Mouse (Mus musculus): ENCODE measurements at regions not wholly inside any gene's neighbourhood (a gene's known extent, or its start where the extent isn't known, plus 50 kb on each side); places are given as distances from the start of the nearest gene placed in this dataset.
A peak's percentile ranks its signal among the peaks of the same experiment; 100 is the strongest.
"Not testable (repeated sequence)": the region's sequence is repeated elsewhere in the genome, so short reads cannot be mapped to it uniquely, and the experiment has no call there.

DNA sequence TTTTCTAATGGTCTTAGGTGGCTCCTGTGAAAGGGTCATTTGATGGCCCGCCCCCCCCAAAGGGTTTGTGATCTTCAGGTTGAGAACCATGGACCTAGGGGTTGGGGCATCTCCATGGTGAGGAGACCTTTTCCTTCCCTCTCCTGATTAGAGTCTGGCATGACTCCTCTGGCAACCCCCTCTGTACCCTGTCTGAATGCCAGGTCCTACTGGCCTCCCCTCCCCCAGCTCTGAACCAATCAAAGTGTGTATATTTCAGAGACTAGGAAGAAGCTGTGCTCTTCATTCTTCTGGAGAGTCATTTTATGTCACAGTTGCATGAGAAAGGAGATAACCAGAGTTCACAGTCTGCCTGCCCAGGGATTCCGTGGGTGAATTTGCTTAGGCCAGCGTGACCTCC is 164.8 kb downstream of the Bcl2l11 start:
- no peaks in the 10 kb centered on the region for H3K4me1 ChIP-seq (ENCODE audit: control insufficient read depth, insufficient read depth, low read length)
- H3K36me3 ChIP-seq (ENCODE audit: control insufficient read depth, insufficient read depth, low read length): no peaks in the 10 kb centered on the region
- 88% methylated on average over 3 of the region's 3 CpGs for WGBS
- ATAC-seq (ENCODE audit: low FRiP score, low TSS enrichment): no peak
- H3K27me3 ChIP-seq (ENCODE audit: control insufficient read depth, insufficient read depth, low read length): no peaks in the 10 kb centered on the region
- no peak overlapping the region for H3K4me3 ChIP-seq (ENCODE audit: low read length)
- H3K9me3 ChIP-seq (ENCODE audit: control insufficient read depth, low read length): peaks cover 7% of the 10 kb centered on the region
- H3K4me2 ChIP-seq (replicated peaks; ENCODE audit: low read depth, low read length): no peak overlapping the region
- no peak overlapping the region for H3K9ac ChIP-seq (ENCODE audit: low read depth, low read length)
- H3K27ac ChIP-seq (ENCODE audit: low read depth, low read length): no peak overlapping the region

DNA sequence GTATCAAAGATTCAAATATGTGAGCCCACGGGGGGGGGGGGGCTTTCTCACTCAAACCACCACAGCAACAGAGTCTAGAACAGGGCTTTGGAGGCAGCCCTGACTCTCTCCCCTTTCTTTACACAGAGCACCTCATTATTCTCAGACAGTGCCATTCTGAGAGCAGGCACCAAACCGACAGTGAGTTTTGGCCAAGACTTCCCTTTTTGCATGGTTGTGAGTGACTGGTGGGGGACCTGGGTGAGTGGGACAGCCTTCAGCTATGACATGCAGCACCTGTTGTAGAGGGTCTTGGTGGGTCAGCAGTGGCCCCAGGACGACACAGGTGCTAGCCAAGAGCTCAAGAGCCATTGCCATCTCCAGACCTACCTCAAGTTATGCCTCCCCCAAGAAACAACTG is 168.8 kb downstream of the Bcl2l11 start:
- no peak overlapping the region for H3K4me3 ChIP-seq (ENCODE audit: low read length)
- H3K4me1 ChIP-seq (ENCODE audit: control insufficient read depth, insufficient read depth, low read length): peaks cover 4% of the 10 kb centered on the region; the same call in 1 of the 2 replicates
- no peak for ATAC-seq (ENCODE audit: low FRiP score, low TSS enrichment)
- H3K9me3 ChIP-seq (ENCODE audit: control insufficient read depth, low read length): peaks cover 7% of the 10 kb centered on the region
- no peaks in the 10 kb centered on the region for H3K36me3 ChIP-seq (ENCODE audit: control insufficient read depth, insufficient read depth, low read length)
- no peak overlapping the region for H3K27ac ChIP-seq (ENCODE audit: low read depth, low read length)
- 76% methylated on average over 3 of the region's 3 CpGs for WGBS
- no peak overlapping the region for H3K4me2 ChIP-seq (replicated peaks; ENCODE audit: low read depth, low read length)
- H3K9ac ChIP-seq (ENCODE audit: low read depth, low read length): no peak overlapping the region
- H3K27me3 ChIP-seq (ENCODE audit: control insufficient read depth, insufficient read depth, low read length): no peaks in the 10 kb centered on the region

DNA sequence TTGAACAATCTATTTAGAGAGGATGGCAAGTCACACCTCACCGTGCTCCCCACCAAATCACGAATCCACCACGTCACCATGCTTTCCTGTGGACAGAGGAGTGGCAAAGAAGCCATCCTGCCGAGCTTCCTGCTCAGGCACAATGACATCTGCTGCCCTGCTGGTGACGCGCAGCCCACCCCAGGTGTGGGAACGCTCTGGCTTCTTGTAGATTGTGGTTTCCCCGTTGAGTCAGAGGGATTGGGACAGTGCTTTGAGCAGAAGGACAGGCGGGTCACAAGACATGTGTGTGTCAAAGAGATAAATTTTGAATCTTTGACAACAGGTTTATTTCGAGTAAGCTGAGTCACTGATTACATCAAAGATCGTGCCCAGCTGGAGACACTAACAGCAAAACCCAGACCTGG is 169.2 kb downstream of the Bcl2l11 start:
- no peak overlapping the region for H3K27ac ChIP-seq (ENCODE audit: low read depth, low read length)
- H3K4me1 ChIP-seq (ENCODE audit: control insufficient read depth, insufficient read depth, low read length): peaks cover 4% of the 10 kb centered on the region; the same call in 1 of the 2 replicates
- H3K4me2 ChIP-seq (replicated peaks; ENCODE audit: low read depth, low read length): no peak overlapping the region
- no peak overlapping the region for H3K4me3 ChIP-seq (ENCODE audit: low read length)
- H3K27me3 ChIP-seq (ENCODE audit: control insufficient read depth, insufficient read depth, low read length): no peaks in the 10 kb centered on the region
- ATAC-seq (ENCODE audit: low FRiP score, low TSS enrichment): no peak
- H3K9ac ChIP-seq (ENCODE audit: low read depth, low read length): no peak overlapping the region
- H3K9me3 ChIP-seq (ENCODE audit: control insufficient read depth, low read length): peaks cover 7% of the 10 kb centered on the region
- no peaks in the 10 kb centered on the region for H3K36me3 ChIP-seq (ENCODE audit: control insufficient read depth, insufficient read depth, low read length)
- 77% methylated on average over 11 of the region's 11 CpGs for WGBS

DNA sequence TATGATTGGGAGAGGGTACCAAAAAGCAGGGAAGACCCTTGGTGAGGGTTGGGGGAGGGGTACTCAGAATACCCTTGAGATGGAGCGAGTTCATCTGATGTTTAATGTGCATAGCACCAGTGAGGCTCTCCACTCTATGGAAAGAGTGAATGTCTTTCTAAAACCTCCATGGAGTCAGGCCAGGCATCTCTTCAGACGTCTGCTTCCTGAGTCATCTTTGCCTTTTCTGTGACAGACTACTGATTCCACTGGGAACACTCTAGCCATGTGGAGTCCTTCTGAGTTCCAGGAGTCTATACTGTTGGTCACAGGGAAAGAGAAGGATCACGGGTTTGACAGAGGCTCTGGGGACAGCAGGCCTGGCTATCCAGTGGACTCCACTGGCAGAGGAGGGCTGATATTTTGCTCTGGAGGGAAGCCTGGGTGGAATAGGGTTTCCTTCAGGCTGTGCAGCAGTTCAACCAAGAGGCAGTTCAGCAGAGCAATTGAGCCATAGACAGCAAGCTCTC is 169.9 kb downstream of the Bcl2l11 start:
- peaks cover 4% of the 10 kb centered on the region; the same call in 1 of the 2 replicates for H3K4me1 ChIP-seq (ENCODE audit: control insufficient read depth, insufficient read depth, low read length)
- no peak overlapping the region for H3K4me3 ChIP-seq (ENCODE audit: low read length)
- H3K4me2 ChIP-seq (replicated peaks; ENCODE audit: low read depth, low read length): no peak overlapping the region
- no peak overlapping the region for H3K9ac ChIP-seq (ENCODE audit: low read depth, low read length)
- H3K27ac ChIP-seq (ENCODE audit: low read depth, low read length): no peak overlapping the region
- no peak for ATAC-seq (ENCODE audit: low FRiP score, low TSS enrichment)
- H3K36me3 ChIP-seq (ENCODE audit: control insufficient read depth, insufficient read depth, low read length): no peaks in the 10 kb centered on the region
- WGBS: 61% methylated on average over 3 of the region's 3 CpGs
- H3K9me3 ChIP-seq (ENCODE audit: control insufficient read depth, low read length): peaks cover 7% of the 10 kb centered on the region
- no peaks in the 10 kb centered on the region for H3K27me3 ChIP-seq (ENCODE audit: control insufficient read depth, insufficient read depth, low read length)

DNA sequence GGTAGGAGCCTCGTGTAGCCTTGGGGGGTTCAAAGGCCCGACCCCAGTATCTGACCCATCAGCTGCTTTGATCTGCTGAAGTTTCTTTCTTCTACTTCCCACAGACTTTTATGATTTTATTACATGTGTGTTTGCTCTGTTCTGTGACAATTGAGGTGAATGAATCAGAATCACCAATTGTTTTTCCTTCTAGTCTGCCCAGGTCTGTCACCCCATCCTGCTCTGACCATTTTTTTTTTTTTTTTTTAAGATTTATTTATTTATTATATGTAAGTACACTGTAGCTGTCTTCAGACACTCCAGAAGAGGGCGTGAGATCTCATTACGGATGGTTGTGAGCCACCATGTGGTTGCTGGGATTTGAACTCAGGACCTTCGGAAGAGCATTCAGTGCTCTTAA is 170.6 kb downstream of the Bcl2l11 start:
- not testable (repeated sequence) for H3K9ac ChIP-seq (ENCODE audit: low read depth, low read length); H3K27ac ChIP-seq (ENCODE audit: low read depth, low read length); H3K9me3 ChIP-seq (ENCODE audit: control insufficient read depth, low read length); H3K4me2 ChIP-seq (replicated peaks; ENCODE audit: low read depth, low read length); H3K36me3 ChIP-seq (ENCODE audit: control insufficient read depth, insufficient read depth, low read length); ATAC-seq (ENCODE audit: low FRiP score, low TSS enrichment); H3K4me1 ChIP-seq (ENCODE audit: control insufficient read depth, insufficient read depth, low read length); H3K4me3 ChIP-seq (ENCODE audit: low read length); H3K27me3 ChIP-seq (ENCODE audit: control insufficient read depth, insufficient read depth, low read length)
- WGBS: 56% methylated on average over 5 of the region's 5 CpGs

DNA sequence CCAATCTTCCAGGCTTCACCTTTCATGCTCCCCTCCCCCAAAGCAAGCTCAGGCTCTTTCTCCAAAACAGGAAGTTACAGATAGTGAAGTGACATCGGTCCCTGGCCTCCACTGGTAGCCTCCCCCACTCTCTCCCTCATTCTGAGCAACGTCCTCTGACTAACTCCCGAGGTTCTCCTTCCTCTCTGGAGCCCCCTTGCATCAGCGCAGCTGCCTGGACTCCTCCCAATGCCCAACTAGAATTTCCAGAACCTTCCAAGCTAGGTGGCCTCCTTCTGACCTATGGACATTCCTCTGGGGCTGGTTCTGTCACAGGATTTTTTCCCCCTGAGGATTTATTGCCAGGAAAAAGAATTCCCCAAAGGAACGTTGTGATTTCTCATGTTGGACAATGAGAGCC is 171.1 kb downstream of the Bcl2l11 start:
- Histone ChIP-seq H3K4me2 (replicated peaks; ENCODE audit: low read depth, low read length) (no peak overlapping the region), H3K4me1 (ENCODE audit: control insufficient read depth, insufficient read depth, low read length) (peaks cover 4% of the 10 kb centered on the region), H3K27me3 (ENCODE audit: control insufficient read depth, insufficient read depth, low read length) (no peaks in the 10 kb centered on the region), H3K36me3 (ENCODE audit: control insufficient read depth, insufficient read depth, low read length) (no peaks in the 10 kb centered on the region), H3K9ac (ENCODE audit: low read depth, low read length) (no peak overlapping the region), H3K27ac (ENCODE audit: low read depth, low read length) (no peak overlapping the region), H3K4me3 (ENCODE audit: low read length) (no peak overlapping the region), H3K9me3 (ENCODE audit: control insufficient read depth, low read length) (peaks cover 2% of the 10 kb centered on the region; the same call in 1 of the 2 replicates)
- peak; percentile 37; the same call in 1 of the 2 replicates for ATAC-seq (ENCODE audit: low FRiP score, low TSS enrichment)
- WGBS: 11% methylated on average over 5 of the region's 5 CpGs

DNA sequence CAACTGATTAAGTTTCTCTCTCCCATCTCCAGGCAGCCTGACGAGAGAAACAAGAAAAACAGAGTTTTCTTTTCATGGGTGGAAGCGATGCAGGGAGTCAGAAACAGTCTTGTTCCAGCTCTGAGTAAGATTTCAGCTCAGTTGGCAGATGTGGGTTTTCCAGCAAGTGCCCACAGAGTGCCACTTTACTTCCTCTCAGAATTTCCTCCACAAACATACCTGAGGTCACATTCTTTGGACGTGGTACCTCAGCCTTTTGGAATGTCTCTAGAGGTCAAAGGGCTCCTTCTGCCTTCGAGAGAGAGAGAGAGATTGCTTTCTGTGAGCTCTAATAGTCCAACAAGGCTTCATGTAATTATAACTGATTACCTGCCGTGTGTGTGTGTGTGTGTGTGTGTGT is 172.0 kb downstream of the Bcl2l11 start:
- Histone ChIP-seq H3K9me3 (ENCODE audit: control insufficient read depth, low read length) (no peaks in the 10 kb centered on the region), H3K4me1 (ENCODE audit: control insufficient read depth, insufficient read depth, low read length) (peaks cover 4% of the 10 kb centered on the region), H3K27me3 (ENCODE audit: control insufficient read depth, insufficient read depth, low read length) (no peaks in the 10 kb centered on the region), H3K4me2 (replicated peaks; ENCODE audit: low read depth, low read length) (no peak overlapping the region), H3K36me3 (ENCODE audit: control insufficient read depth, insufficient read depth, low read length) (no peaks in the 10 kb centered on the region), H3K9ac (ENCODE audit: low read depth, low read length) (no peak overlapping the region), H3K27ac (ENCODE audit: low read depth, low read length) (no peak overlapping the region), H3K4me3 (ENCODE audit: low read length) (no peak overlapping the region)
- ATAC-seq (ENCODE audit: low FRiP score, low TSS enrichment): no peak
- 45% methylated on average over 5 of the region's 5 CpGs for WGBS

DNA sequence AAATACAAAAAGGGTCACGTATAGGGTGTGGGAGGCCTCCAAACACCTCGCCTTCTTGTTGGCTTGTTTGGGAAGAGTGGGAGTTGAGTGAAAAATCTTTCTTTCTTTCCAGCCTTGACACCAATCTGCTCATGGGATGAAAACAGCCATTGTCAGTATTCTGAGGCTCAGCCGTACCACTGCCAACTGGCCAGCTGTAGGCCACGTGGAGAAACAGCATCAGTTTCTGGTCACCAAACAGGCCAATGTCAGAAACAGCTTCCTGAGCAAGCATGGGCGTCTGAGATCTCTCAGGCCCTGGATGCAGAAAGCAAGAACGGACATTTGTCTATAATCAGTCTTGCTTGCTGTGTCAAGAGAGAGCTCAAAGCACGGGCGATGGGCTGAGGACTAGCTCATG is 173.2 kb downstream of the Bcl2l11 start:
- H3K9me3 ChIP-seq (ENCODE audit: control insufficient read depth, low read length): no peaks in the 10 kb centered on the region
- H3K4me3 ChIP-seq (ENCODE audit: low read length): no peak overlapping the region
- H3K36me3 ChIP-seq (ENCODE audit: control insufficient read depth, insufficient read depth, low read length): no peaks in the 10 kb centered on the region
- 91% methylated on average over 8 of the region's 8 CpGs for WGBS
- H3K4me1 ChIP-seq (ENCODE audit: control insufficient read depth, insufficient read depth, low read length): peaks cover 4% of the 10 kb centered on the region
- H3K9ac ChIP-seq (ENCODE audit: low read depth, low read length): no peak overlapping the region
- ATAC-seq (ENCODE audit: low FRiP score, low TSS enrichment): no peak
- H3K27ac ChIP-seq (ENCODE audit: low read depth, low read length): no peak overlapping the region
- H3K4me2 ChIP-seq (replicated peaks; ENCODE audit: low read depth, low read length): no peak overlapping the region
- no peaks in the 10 kb centered on the region for H3K27me3 ChIP-seq (ENCODE audit: control insufficient read depth, insufficient read depth, low read length)

DNA sequence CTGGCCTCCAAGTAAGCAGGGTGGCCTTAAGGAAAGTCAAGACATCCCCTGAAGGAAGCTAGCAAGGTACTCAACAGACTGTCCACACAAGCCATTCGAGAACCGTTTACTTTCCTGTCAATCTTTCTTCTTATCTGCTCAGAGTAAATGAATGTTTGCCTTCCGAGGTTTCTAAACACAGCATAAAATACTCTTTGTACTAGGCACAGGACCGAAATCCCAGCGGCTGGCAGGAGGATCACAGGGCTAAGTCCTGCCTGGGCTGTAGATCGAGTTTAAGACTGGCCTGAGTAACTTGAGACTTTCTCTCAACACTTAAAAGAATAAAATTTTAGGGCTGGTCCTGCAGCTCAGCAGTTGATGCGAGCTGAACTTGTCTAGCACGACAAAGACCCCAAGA is 175.9 kb downstream of the Bcl2l11 start:
- ATAC-seq (ENCODE audit: low FRiP score, low TSS enrichment): no peak
- no peak overlapping the region for H3K27ac ChIP-seq (ENCODE audit: low read depth, low read length)
- 8% methylated on average over 8 of the region's 8 CpGs for WGBS
- no peak overlapping the region for H3K4me2 ChIP-seq (replicated peaks; ENCODE audit: low read depth, low read length)
- H3K4me1 ChIP-seq (ENCODE audit: control insufficient read depth, insufficient read depth, low read length): peaks cover 4% of the 10 kb centered on the region
- H3K4me3 ChIP-seq (ENCODE audit: low read length): no peak overlapping the region
- H3K27me3 ChIP-seq (ENCODE audit: control insufficient read depth, insufficient read depth, low read length): no peaks in the 10 kb centered on the region
- no peaks in the 10 kb centered on the region for H3K36me3 ChIP-seq (ENCODE audit: control insufficient read depth, insufficient read depth, low read length)
- no peaks in the 10 kb centered on the region for H3K9me3 ChIP-seq (ENCODE audit: control insufficient read depth, low read length)
- H3K9ac ChIP-seq (ENCODE audit: low read depth, low read length): no peak overlapping the region

Data from kidney, embryonic 14.5 days (tissue).